Mouse (Mus musculus): Measurements from ENCODE around the gene Cebpa. TPM values are rescaled to one million over a fixed set of nuclear protein-coding genes. Genes with fewer than 3 reads are reported as not detected.

Cebpa gene
- total and polyA plus RNA-seq, 3 experiments: 2.3 to 4.4 TPM; not detected in 1

DNA sequence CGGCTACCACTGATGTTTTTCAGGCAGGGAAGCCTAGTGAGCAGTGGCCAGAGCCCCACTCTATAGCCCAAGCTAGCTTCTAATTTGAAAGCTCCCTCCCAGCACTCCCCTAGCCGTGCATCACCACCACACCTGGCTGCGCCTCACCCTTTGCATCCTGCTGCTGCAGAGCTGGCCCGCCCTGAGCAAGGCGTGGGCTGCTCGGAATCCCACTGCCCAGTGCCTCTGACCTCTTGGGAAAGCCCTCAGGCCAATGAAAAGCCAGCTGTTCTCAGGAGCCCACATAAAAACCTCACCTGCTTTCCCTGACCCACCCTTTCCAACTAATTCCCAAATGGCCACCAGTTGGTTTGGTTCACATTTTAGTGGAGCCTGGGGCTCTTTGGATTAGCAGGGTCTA is 45.0 kb downstream of the Cebpa start:
- Histone ChIP-seq H3K9me3 (replicated peaks; ENCODE audit: insufficient read depth, low read length) (no peaks in the 10 kb centered on the region), H3K9ac (ENCODE audit: control insufficient read depth, low read depth, low read length, poor library complexity, severe bottlenecking) (no peak overlapping the region), H3K4me1 (ENCODE audit: control insufficient read depth in 1 of 2, insufficient read depth in 2 of 2, low read length in 2 of 2) (no peaks in the 10 kb centered on the region), H3K79me2 (ENCODE audit: control insufficient read depth, insufficient read depth, low read length, poor library complexity) (no peaks in the 10 kb centered on the region), H3K36me3 (ENCODE audit: control insufficient read depth in 1 of 2, insufficient read depth in 2 of 2, low read length in 2 of 2) (no peaks in the 10 kb centered on the region), H3K27me3 (ENCODE audit: control insufficient read depth in 1 of 2, insufficient read depth in 2 of 2, low read length in 2 of 2) (no peaks in the 10 kb centered on the region; a peak in 1 of 4 replicates), H3K4me3 (ENCODE audit: control insufficient read depth in 1 of 2, insufficient read depth in 1 of 2, low read depth in 2 of 2, low read length in 2 of 2) (no peak overlapping the region), H3K27ac (ENCODE audit: control insufficient read depth, low read depth, low read length) (no peak overlapping the region)
- DNase-seq (ENCODE audit: low read depth, low spot score): no peak
- TF ChIP-seq HCFC1 (IDR thresholded peaks at IDR 0.05; ENCODE audit: low read depth, low read length): no peak
- TF ChIP-seq SMC3 (IDR thresholded peaks at IDR 0.05; ENCODE audit: low read depth, low read length): no peak
- TF ChIP-seq RAD21 (IDR thresholded peaks at IDR 0.05; ENCODE audit: low read depth, low read length): no peak
- TF ChIP-seq MYB (IDR thresholded peaks at IDR 0.05; ENCODE audit: low read depth, low read length): no peak
- no peak for TF ChIP-seq ZNF384 (IDR thresholded peaks at IDR 0.05; ENCODE audit: low read depth, low read length)
- no peak for TF ChIP-seq TBP (IDR thresholded peaks at IDR 0.05; ENCODE audit: low read depth, low read length)
- TF ChIP-seq POLR2AphosphoS2 (IDR thresholded peaks at IDR 0.05; ENCODE audit: low read length): no peak
- TF ChIP-seq ZMIZ1 (IDR thresholded peaks at IDR 0.05; ENCODE audit: low read depth, low read length): no peak
- no peak for TF ChIP-seq BHLHE40 (IDR thresholded peaks at IDR 0.05; ENCODE audit: borderline replicate concordance, low read depth, low read length)
- no peak for TF ChIP-seq EP300 (IDR thresholded peaks at IDR 0.05; ENCODE audit: low read depth in 1 of 2, low read length in 2 of 2)
- no peak for TF ChIP-seq TAL1 (IDR thresholded peaks at IDR 0.05; ENCODE audit: low read length)
- no peak for TF ChIP-seq UBTF (IDR thresholded peaks at IDR 0.05; ENCODE audit: borderline replicate concordance, insufficient read depth, low read depth, low read length)
- TF ChIP-seq JUND (IDR thresholded peaks at IDR 0.05; ENCODE audit: low read depth, low read length): no peak
- TF ChIP-seq SIN3A (IDR thresholded peaks at IDR 0.05; ENCODE audit: low read length): no peak
- TF ChIP-seq GATA1 (IDR thresholded peaks at IDR 0.05; ENCODE audit: low read depth, low read length): no peak

DNA sequence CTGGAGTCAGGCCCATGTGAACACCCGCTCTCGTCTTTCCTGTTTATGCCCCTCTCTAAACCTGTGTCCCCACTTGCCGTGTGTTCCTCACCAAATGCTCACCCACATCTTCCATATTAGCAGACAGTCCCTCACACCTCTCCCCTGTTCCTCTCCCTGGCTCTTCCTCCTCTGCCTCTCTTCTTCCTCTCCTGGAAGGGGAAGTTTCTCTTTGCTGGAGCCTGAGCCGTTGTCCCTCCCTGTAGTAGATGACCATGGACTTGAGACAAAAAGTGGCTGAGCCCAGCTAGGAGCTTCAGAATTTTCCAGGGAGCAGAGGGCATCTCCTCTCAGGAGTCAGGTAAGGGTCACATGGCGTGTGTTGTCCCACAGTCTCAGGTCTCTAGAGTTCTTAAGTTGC is 47.9 kb downstream of the Cebpa start:
- TF ChIP-seq ZNF384 (IDR thresholded peaks at IDR 0.05; ENCODE audit: low read depth, low read length): no peak
- Histone ChIP-seq H3K27ac (ENCODE audit: control insufficient read depth, low read depth, low read length) (no peak overlapping the region), H3K4me1 (ENCODE audit: control insufficient read depth in 1 of 2, insufficient read depth in 2 of 2, low read length in 2 of 2) (no peaks in the 10 kb centered on the region), H3K9me3 (replicated peaks; ENCODE audit: insufficient read depth, low read length) (no peaks in the 10 kb centered on the region), H3K4me3 (ENCODE audit: control insufficient read depth in 1 of 2, insufficient read depth in 1 of 2, low read depth in 2 of 2, low read length in 2 of 2) (no peak overlapping the region), H3K9ac (ENCODE audit: control insufficient read depth, low read depth, low read length, poor library complexity, severe bottlenecking) (no peak overlapping the region), H3K79me2 (ENCODE audit: control insufficient read depth, insufficient read depth, low read length, poor library complexity) (no peaks in the 10 kb centered on the region), H3K36me3 (ENCODE audit: control insufficient read depth in 1 of 2, insufficient read depth in 2 of 2, low read length in 2 of 2) (no peaks in the 10 kb centered on the region), H3K27me3 (ENCODE audit: control insufficient read depth in 1 of 2, insufficient read depth in 2 of 2, low read length in 2 of 2) (no peaks in the 10 kb centered on the region; a peak in 1 of 4 replicates)
- no peak for DNase-seq (ENCODE audit: low read depth, low spot score)

DNA sequence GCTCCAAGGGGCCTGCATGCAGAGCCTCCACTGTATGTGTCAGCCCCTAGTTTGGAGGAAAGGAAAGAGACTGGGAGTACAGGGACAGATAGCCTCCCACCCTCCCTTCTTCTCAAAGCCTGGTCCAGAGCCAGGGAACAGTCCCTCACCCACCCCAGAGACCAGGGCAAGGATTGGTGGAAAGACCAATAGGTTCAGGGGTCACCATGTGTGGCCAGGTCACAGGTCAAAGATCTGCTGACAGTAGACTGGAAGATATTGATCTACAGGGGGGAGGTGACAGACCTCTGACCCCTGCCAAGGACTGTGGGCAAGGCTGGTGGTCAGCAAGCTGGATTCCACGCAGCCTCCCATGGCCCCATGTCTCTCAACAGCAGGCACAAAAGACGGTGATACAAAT is 48.8 kb downstream of the Cebpa start:
- Histone ChIP-seq H3K79me2 (ENCODE audit: control insufficient read depth, insufficient read depth, low read length, poor library complexity) (no peaks in the 10 kb centered on the region), H3K27ac (ENCODE audit: control insufficient read depth, low read depth, low read length) (no peak overlapping the region), H3K27me3 (ENCODE audit: control insufficient read depth in 1 of 2, insufficient read depth in 2 of 2, low read length in 2 of 2) (no peaks in the 10 kb centered on the region; a peak in 1 of 4 replicates), H3K36me3 (ENCODE audit: control insufficient read depth in 1 of 2, insufficient read depth in 2 of 2, low read length in 2 of 2) (no peaks in the 10 kb centered on the region), H3K4me3 (ENCODE audit: control insufficient read depth in 1 of 2, insufficient read depth in 1 of 2, low read depth in 2 of 2, low read length in 2 of 2) (no peak overlapping the region), H3K9me3 (replicated peaks; ENCODE audit: insufficient read depth, low read length) (no peaks in the 10 kb centered on the region), H3K9ac (ENCODE audit: control insufficient read depth, low read depth, low read length, poor library complexity, severe bottlenecking) (no peak overlapping the region), H3K4me1 (ENCODE audit: control insufficient read depth in 1 of 2, insufficient read depth in 2 of 2, low read length in 2 of 2) (peaks cover 0 to 5% of the 10 kb centered on the region in 2 experiments; a peak in 1 of 4 replicates)
- TF ChIP-seq GATA1 (IDR thresholded peaks at IDR 0.05; ENCODE audit: low read depth, low read length) (no peak), E2F4 (IDR thresholded peaks at IDR 0.05; ENCODE audit: borderline replicate concordance, low read depth, low read length) (no peak), ZMIZ1 (IDR thresholded peaks at IDR 0.05; ENCODE audit: low read depth, low read length) (no peak), TBP (IDR thresholded peaks at IDR 0.05; ENCODE audit: low read depth, low read length) (no peak)
- no peak for DNase-seq (ENCODE audit: low read depth, low spot score)
